Mouse (Mus musculus) midbrain, postnatal 0 days (tissue): ENCODE results near the gene 4930595D18Rik. TPM values are rescaled to one million over a fixed set of nuclear protein-coding genes. Genes with fewer than 3 reads are reported as not detected.

Experiments used
- ATAC-seq: fragments of 200-750 bp; cut with Nextera tagmentation; 2 replicates; pipeline ENCODE4 v1.8.0; 2017; ENCODE audit warnings: moderate number of reproducible peaks, mild to moderate bottlenecking, moderate TSS enrichment, moderate library complexity; ENCODE audit not compliant: low FRiP score
- DNase-seq: peaks from one replicate; pipeline ENCODE4 v3.0.0-alpha.2; 2015; ENCODE audit warnings: low spot score
- H3K27ac ChIP-seq: fragments of 300-500 bp; sonication (generic); 2 replicates; pipeline ENCODE4 v1.5.1; 2014; ENCODE audit warnings: low read depth, mild to moderate bottlenecking, low read length, mixed read lengths
- H3K27me3 ChIP-seq: fragments of 300-500 bp; sonication (generic); 2 replicates; pipeline ENCODE4 v1.6.1; 2014; ENCODE audit warnings: low read length, control low read depth, mixed read lengths; ENCODE audit not compliant: insufficient read depth
- H3K36me3 ChIP-seq: fragments of 300-500 bp; sonication (generic); 2 replicates; pipeline ENCODE4 v1.6.1; 2014; ENCODE audit warnings: low read length, control low read depth, mixed read lengths; ENCODE audit not compliant: insufficient read depth
- H3K4me1 ChIP-seq: fragments of 300-500 bp; sonication (generic); 2 replicates; pipeline ENCODE4 v1.6.1; 2014; ENCODE audit warnings: mild to moderate bottlenecking, control low read depth, antibody characterized with exemption, low read length, mixed read lengths; ENCODE audit not compliant: insufficient read depth
- H3K4me2 ChIP-seq: fragments of 300-500 bp; sonication (generic); 2 replicates; pipeline ENCODE4 v1.6.1; 2014; ENCODE audit warnings: low read depth, mild to moderate bottlenecking, low read length, mixed read lengths; ENCODE audit not compliant: poor library complexity, severe bottlenecking
- H3K4me3 ChIP-seq: fragments of 300-500 bp; sonication (generic); 2 replicates; pipeline ENCODE4 v1.5.1; 2014; ENCODE audit warnings: low read depth, mild to moderate bottlenecking, low read length, moderate library complexity
- H3K9ac ChIP-seq: fragments of 300-500 bp; sonication (generic); replicated peaks from 2 replicates; pipeline ENCODE4 v1.6.1; 2014; ENCODE audit warnings: mild to moderate bottlenecking, low read length, moderate library complexity, mixed read lengths; ENCODE audit not compliant: poor library complexity, severe bottlenecking
- H3K9me3 ChIP-seq: fragments of 300-500 bp; sonication (generic); 2 replicates; pipeline ENCODE4 v1.6.1; 2016; ENCODE audit warnings: low read length, control low read depth
- CTCF ChIP-seq: IDR thresholded peaks from 2 replicates; pipeline ENCODE4 v1.5.1; 2016; ENCODE audit warnings: antibody characterized with exemption, mild to moderate bottlenecking
- WGBS: fragments of 180-500 bp; shearing (Covaris S2); extraction: QIAGEN DNeasy Blood & Tissue Kit; methylation state at CpG from one replicate; pipeline ENCODE4 v1.1.7; 2014; 5-methylcytosine and 5-hydroxymethylcytosine counted together
- polyA plus RNA-seq: library from polyadenylated mRNA; unstranded; fragments of >200 nt; fragmentation: Nextera tagmentation; extraction: Ambion mirVana; gene quantifications from 2 replicates; pipeline ENCODE4 v1.2.1, GENCODE M21; 2015
- total RNA-seq: library from RNA; depleted of rRNA; stranded (reverse); fragments of >200 nt; gene quantifications from 2 replicates; pipeline ENCODE4 v1.2.3, GENCODE M21; 2014

The 4930595D18Rik gene
- total and polyA plus RNA-seq, 2 experiments from 2014 or later: 0.20 TPM; not detected in 1

DNA sequence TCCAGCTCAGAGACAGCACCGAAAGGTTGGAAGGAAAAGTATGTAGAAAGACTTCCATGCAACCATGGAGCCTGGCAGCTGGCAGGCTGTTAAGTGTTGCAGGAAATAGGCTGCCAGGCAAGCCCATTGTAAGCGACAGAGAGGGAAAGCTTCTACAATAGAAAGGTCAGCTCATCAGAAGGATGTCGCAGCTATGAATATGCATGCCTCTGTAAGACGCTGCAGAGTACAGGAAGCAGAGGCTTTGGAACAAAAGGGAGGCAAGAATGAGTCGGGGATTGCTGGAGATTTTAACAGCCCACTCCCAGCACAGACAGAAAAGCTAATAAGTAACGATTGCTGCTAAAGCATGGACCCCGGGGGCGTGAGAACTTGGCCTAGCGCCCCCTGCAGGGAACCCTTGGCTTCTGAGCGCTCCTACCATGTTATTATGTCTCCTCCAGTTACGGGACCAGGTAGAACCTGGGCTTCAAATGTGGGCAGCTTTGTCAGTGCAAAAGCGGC, 41.2 kb downstream of the 4930595D18Rik start:
- Histone ChIP-seq H3K4me3 (no peak overlapping the region), H3K4me2 (peak overlapping the region; percentile 32), H3K36me3 (no peaks in the 10 kb centered on the region), H3K27ac (peak overlapping the region; percentile 67), H3K9me3 (no peaks in the 10 kb centered on the region), H3K27me3 (no peaks in the 10 kb centered on the region), H3K4me1 (peaks cover 8% of the 10 kb centered on the region; the same call in 1 of the 2 replicates), H3K9ac (no peak overlapping the region)
- 5% methylated on average over 12 of the region's 12 CpGs for WGBS
- peak; percentile 58 for TF ChIP-seq CTCF
- DNase-seq (peak; percentile 72), ATAC-seq (peak; percentile 50; the same call in 1 of the 2 replicates)

DNA sequence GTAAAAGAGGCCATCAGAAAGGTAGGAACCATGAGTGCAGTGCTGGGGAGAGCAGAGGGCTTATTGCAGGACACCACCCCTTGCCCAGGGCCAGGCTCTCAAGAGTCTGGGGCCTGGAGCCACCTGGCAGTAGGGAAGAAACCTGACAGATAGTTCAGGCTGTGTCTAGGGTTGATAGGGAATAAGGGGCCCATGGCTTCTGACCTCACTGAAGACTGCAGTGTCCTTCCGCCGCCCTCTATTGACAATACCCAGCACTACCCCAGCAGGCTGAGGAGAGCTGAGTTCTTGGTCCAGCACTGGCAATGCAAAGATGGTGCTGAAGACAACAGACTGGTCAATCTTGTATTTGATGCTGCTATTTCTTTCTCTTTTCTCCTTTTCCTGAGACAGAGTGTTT, 47.2 kb downstream of the 4930595D18Rik start:
- 0 out of 2 replicates have a peak, but pooled peaks have one; percentile 7 for TF ChIP-seq CTCF
- no peak overlapping the region for H3K27ac ChIP-seq
- H3K27me3 ChIP-seq: no peaks in the 10 kb centered on the region
- H3K4me1 ChIP-seq: peaks cover 3% of the 10 kb centered on the region; the same call in 1 of the 2 replicates
- no peak for ATAC-seq
- no peaks in the 10 kb centered on the region for H3K9me3 ChIP-seq
- no peak for DNase-seq
- H3K4me3 ChIP-seq: no peak overlapping the region
- H3K36me3 ChIP-seq: no peaks in the 10 kb centered on the region
- WGBS: 64% methylated on average over 2 of the region's 2 CpGs
- no peak overlapping the region for H3K9ac ChIP-seq
- H3K4me2 ChIP-seq: no peak overlapping the region

DNA sequence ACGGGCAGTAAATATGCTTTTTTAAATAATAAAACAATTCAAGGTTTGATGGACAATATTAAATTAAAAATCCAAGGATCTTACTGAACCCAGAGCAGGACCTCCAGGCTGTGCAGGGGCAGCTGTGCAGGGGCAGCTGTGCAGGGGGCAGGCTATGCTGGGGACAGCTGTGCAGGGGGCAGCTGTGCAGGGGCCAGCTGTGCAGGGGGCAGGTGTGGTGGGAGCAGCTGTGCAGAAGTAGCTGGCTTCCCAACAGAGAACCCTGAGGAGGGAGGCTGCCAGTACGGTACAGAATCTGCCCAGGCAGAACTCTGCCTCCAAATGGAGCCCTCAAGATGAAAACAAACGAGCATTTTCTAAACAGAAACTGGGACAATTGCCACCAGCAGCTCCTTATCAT, 48.3 kb downstream of the 4930595D18Rik start:
- H3K4me3 ChIP-seq: no peak overlapping the region
- no peaks in the 10 kb centered on the region for H3K27me3 ChIP-seq
- peaks cover 3% of the 10 kb centered on the region; the same call in 1 of the 2 replicates for H3K4me1 ChIP-seq
- no peak overlapping the region for H3K27ac ChIP-seq
- WGBS: 64% methylated on average over 3 of the region's 3 CpGs
- no peak for TF ChIP-seq CTCF
- no peak overlapping the region for H3K9ac ChIP-seq
- ATAC-seq (no peak), DNase-seq (no peak)
- no peaks in the 10 kb centered on the region for H3K9me3 ChIP-seq
- H3K36me3 ChIP-seq: no peaks in the 10 kb centered on the region
- no peak overlapping the region for H3K4me2 ChIP-seq

DNA sequence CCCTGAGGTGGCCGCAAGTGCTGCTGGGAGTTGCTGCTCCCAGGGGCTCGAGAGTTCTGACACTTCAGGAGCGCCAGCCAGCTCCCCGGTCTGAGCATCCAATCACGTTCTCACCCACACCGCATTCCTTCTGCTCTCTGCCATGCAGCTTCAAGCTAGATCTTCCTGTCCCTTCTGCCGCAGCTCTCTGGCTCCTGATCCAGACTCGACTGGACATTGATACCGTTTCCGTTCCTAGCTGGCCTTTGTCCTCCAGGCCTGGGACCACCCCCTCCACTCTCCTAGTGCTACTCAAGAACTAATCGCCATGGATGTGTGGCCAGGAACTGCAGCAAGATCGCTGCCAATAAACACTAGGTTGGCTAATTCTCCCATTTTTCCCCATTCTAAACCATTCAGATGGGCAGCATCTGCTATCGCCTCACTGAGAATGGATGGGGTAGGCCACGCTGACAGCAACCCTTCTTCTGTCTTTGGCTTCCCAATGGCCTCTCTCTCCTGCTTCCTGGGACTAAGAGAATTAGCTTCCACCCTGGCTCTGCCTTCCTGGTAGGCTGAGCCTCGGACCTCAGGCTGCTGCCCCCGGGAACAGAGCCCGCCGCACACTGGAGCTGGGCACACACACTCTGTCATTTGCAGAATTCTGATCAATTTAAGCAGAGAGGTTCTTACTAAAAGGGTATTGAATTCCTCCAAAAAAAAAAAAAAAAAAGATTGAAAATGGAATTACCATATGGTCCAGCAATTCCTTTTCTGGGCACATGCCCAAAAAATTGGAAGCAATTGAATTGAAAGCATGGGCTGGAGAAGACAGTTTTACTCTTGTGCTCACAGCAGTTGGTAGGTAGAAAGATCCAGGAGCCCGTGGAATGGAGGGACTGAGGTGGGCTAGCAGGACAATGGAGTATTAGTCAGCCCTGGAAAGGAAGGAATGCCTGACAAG, 49.2 kb downstream of the 4930595D18Rik start:
- Histone ChIP-seq H3K9ac (no peak overlapping the region), H3K4me1 (peaks cover 3% of the 10 kb centered on the region; the same call in 1 of the 2 replicates), H3K4me2 (no peak overlapping the region), H3K9me3 (no peaks in the 10 kb centered on the region), H3K4me3 (no peak overlapping the region), H3K27me3 (no peaks in the 10 kb centered on the region), H3K27ac (peak overlapping the region; percentile 47), H3K36me3 (no peaks in the 10 kb centered on the region)
- ATAC-seq (no peak), DNase-seq (peak; percentile 51)
- TF ChIP-seq CTCF: no peak
- 62% methylated on average over 19 of the region's 19 CpGs for WGBS

DNA sequence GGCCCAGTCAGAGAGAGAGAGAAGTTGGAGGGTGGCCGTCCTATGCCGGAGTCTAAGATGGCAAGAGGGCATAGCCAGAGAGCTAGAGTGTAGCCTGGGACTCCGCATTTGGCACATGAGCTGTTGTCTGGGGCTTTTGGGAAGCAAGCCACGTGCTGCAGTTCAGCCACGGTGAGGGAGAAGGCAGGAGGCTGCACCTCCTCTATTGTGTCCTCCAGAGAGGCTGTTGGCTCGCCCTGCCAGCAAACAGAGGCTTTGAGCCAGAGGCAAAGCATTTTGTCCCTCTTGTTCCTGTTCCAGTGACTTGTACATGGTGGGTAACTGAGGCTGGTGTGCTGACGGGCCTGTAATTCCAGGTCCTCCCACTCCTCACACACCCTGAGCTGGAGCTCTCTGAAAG, 50.1 kb downstream of the 4930595D18Rik start:
- H3K9ac ChIP-seq: no peak overlapping the region
- no peak overlapping the region for H3K4me3 ChIP-seq
- WGBS: 78% methylated on average over 7 of the region's 7 CpGs
- peak; percentile 42 for DNase-seq
- H3K4me1 ChIP-seq: peaks cover 3% of the 10 kb centered on the region; the same call in 1 of the 2 replicates
- H3K36me3 ChIP-seq: no peaks in the 10 kb centered on the region
- peak overlapping the region; percentile 47; the same call in 1 of the 2 replicates for H3K27ac ChIP-seq
- H3K4me2 ChIP-seq: no peak overlapping the region
- H3K27me3 ChIP-seq: no peaks in the 10 kb centered on the region
- ATAC-seq: no peak
- H3K9me3 ChIP-seq: no peaks in the 10 kb centered on the region
- TF ChIP-seq CTCF: no peak

DNA sequence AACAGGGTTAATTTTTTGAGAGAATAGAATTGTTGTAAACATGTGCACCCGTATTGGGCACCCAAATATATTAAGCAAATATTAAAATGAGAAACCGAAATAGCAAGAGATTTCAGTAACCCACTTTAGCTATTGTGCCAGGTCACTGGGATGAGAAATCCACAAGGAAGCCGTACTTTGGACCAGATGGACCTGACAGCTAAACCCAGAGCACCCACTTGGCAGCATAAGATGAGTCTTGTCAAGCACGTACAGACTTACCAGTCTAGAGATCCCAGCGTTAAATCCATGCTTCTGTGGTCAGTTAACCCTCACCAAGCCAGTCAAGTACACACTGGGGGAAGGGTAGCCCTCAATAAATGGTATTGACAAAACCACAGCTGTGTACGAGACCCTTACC, 58.6 kb downstream of the 4930595D18Rik start:
- no peak overlapping the region for H3K4me2 ChIP-seq
- WGBS: 70% methylated on average over 6 of the region's 6 CpGs
- no peaks in the 10 kb centered on the region for H3K27me3 ChIP-seq
- H3K9ac ChIP-seq: no peak overlapping the region
- ATAC-seq: no peak
- no peak for DNase-seq
- no peak overlapping the region for H3K27ac ChIP-seq
- no peaks in the 10 kb centered on the region for H3K9me3 ChIP-seq
- peaks cover 10% of the 10 kb centered on the region; the same call in 1 of the 2 replicates for H3K4me1 ChIP-seq
- H3K36me3 ChIP-seq: no peaks in the 10 kb centered on the region
- TF ChIP-seq CTCF: no peak
- H3K4me3 ChIP-seq: no peak overlapping the region
